Mouse (Mus musculus) frontal cortex, adult (tissue): Measurements from ENCODE around the gene Sla2.
"Not testable (repeated sequence)": the region's sequence is repeated elsewhere in the genome, so short reads cannot be mapped to it uniquely, and the experiment has no call there.

ENCODE experiments used
- ATAC-seq: cut with Nextera tagmentation; 2 replicates; pipeline ENCODE4 v1.9.2; 2017; ENCODE audit warnings: mild to moderate bottlenecking, moderate library complexity, mixed read lengths; ENCODE audit not compliant: low TSS enrichment

The Sla2 gene

GRCm38 (mm10) chr2:156839319-156840191 is 47.4 kb downstream of the Sla2 start, which contains the start of gene Tgif2:
TSS of gene Tgif2 (plus strand) at chr2:156840007.
- ATAC-seq = no peak

GRCm38 (mm10) chr2:156838839-156839238 is 48.2 kb downstream of the Sla2 start:
- no peak for ATAC-seq

- ATAC-seq = no peak
These were observed 52.7 kb downstream of the Sla2 start for GRCm38 (mm10) chr2:156834336-156834735.

- ATAC-seq = not testable (repeated sequence)
These were observed 61.9 kb downstream of the Sla2 start for GRCm38 (mm10) chr2:156825128-156825527.
